Mouse (Mus musculus) thymus, adult 2 months (tissue): Measurements from ENCODE around the gene Erc1.

Experiments used
- CTCF ChIP-seq: fragments of 200-500 bp; IDR thresholded peaks from 2 replicates; pipeline ENCODE4 v1.5.1; 2012; ENCODE audit warnings: mild to moderate bottlenecking, control low read depth, low read length, moderate library complexity, borderline replicate concordance; ENCODE audit not compliant: control insufficient read depth, poor library complexity, insufficient read depth; ENCODE audit errors: extremely low read depth
- POLR2A ChIP-seq: fragments of 200-500 bp; IDR thresholded peaks from 2 replicates; pipeline ENCODE4 v1.6.1; 2012; ENCODE audit warnings: mild to moderate bottlenecking, low read length, control low read depth, moderate library complexity; ENCODE audit not compliant: control insufficient read depth, poor library complexity, insufficient read depth; ENCODE audit errors: extremely low read depth

DNA sequence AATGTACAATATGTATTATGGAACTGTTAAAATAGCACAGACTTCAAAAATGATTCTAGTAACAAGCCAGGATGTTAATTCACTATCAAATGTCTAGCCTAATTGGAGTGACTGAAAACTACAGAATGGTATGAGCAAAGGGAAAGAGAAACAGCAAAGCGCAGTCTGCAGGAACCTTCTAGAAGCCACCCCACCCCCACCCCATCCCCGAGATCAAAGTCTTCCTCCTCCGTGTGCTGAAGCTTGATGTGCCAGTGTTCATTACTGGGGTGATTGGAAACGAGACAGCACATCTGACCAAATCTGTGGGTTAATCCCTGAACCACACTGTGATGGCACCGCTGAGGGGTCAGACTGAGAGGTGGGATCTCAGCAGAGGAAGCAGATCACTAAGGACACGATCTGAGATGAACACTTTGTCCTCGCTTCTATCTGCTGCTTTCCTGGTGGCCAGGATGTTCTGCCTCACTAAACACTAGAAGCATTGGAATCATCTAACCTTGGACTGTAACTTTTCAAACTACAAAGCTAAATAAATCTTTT lies 98.8 kb downstream of the Erc1 start:
- TF ChIP-seq CTCF (no peak), POLR2A (no peak)
